Mouse (Mus musculus) heart, adult 2 months (tissue): Measurements from ENCODE around the gene Plxna2.

Experiments used
- CTCF ChIP-seq: fragments of 200-600 bp; IDR thresholded peaks from 2 replicates; pipeline ENCODE4 v1.8.1; 2022; ENCODE audit warnings: antibody characterized with exemption, mild to moderate bottlenecking, moderate library complexity
- EP300 ChIP-seq: fragments of 200-500 bp; IDR thresholded peaks from 2 replicates; pipeline ENCODE4 v1.6.1; 2011; ENCODE audit warnings: low read depth, low read length, control low read depth; ENCODE audit not compliant: insufficient read depth
- POLR2A ChIP-seq: fragments of 200-500 bp; IDR thresholded peaks from 2 replicates; pipeline ENCODE4 v1.6.1; 2011; ENCODE audit warnings: mild to moderate bottlenecking, low read depth, low read length, control low read depth; ENCODE audit not compliant: insufficient read depth

DNA sequence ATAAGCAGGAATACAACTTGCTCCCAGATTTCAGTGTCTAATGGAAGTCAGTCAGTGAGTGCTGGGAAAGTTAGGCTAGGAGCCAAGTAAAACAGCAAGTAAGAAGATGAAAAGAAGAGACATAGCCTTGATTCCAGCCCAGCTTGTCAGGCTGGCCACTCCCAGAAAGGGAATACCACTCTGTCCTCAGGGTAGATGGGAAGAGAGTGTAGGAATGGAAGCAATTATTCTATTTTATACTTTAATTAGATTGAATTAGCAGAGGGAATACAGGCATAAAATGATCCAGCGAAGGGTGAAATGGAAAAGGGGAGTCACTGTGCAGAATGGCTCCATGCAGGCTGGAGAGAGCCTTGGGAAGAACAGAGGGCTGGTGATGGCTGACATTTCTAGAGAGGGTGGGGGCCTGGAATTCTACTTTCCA lies 99.4 kb downstream of the Plxna2 start:
- TF ChIP-seq EP300 = no peak
- TF ChIP-seq POLR2A = no peak
- TF ChIP-seq CTCF = no peak
